Mouse (Mus musculus) induced T-regulatory cell, adult 2 months (primary cell): ENCODE results near the gene Cacng1.

ENCODE experiments used
- DNase-seq: peaks from one replicate; pipeline ENCODE4 v3.0.0-alpha.2; 2012; ENCODE audit warnings: low read depth

Cacng1 gene

GRCm38 (mm10) chr11:107657117-107657516 lies 59.2 kb downstream of the Cacng1 start:
- no peak for DNase-seq

- DNase-seq: no peak
Measured at GRCm38 (mm10) chr11:107655538-107655937, 60.8 kb downstream of the Cacng1 start.
